Mouse (Mus musculus) olfactory bulb, adult 2 months (tissue): ENCODE measurements around the gene Ptk6.

Source experiments
- CTCF ChIP-seq: fragments of 200-500 bp; IDR thresholded peaks from 2 replicates; pipeline ENCODE4 v1.5.1; 2012; ENCODE audit warnings: low read depth, mild to moderate bottlenecking, low read length, moderate library complexity; ENCODE audit not compliant: insufficient read depth
- POLR2A ChIP-seq: fragments of 200-500 bp; IDR thresholded peaks from 2 replicates; pipeline ENCODE4 v1.6.1; 2012; ENCODE audit warnings: mild to moderate bottlenecking, low read depth, low read length, moderate library complexity; ENCODE audit not compliant: insufficient read depth

GRCm38 (mm10) chr2:181178015-181178414 is 24.6 kb downstream of the Ptk6 start:
- TF ChIP-seq POLR2A (no peak), CTCF (no peak)
